Mouse (Mus musculus): ENCODE results near the gene H2afy. TPM values are rescaled to one million over a fixed set of nuclear protein-coding genes. Genes with fewer than 3 reads are reported as not detected.

H2afy gene
- total and polyA plus RNA-seq, 3 experiments, result 148 to 162 (median 153) TPM

DNA sequence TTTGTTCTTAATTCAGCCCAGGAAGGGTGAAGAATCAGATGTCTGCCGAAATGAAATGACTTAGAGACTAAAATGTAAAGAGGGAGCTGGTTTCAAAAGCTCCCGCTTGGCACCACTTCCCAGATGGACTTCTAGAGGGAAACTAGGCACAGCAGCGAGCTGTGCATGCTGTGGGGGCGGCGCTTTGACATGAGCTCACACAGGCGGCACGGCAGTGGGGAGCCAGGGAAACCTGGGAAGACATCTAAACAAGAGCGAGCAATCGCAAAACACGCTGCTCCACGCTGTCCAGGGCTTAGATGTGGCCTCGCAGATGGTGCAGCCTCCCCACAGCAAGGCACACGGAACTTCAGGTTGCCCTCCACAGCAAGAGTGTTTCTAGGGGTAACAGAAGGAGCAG, 23.2 kb downstream of the H2afy start:
- peaks cover 8% of the 10 kb centered on the region; the same call in 1 of the 2 replicates for H3K79me2 ChIP-seq (replicated peaks; ENCODE audit: control insufficient read depth, extremely low read depth, insufficient read depth, poor library complexity, severe bottlenecking)
- no peaks in the 10 kb centered on the region for H3K9me3 ChIP-seq (replicated peaks; ENCODE audit: low read length)
- H3K27ac ChIP-seq (ENCODE audit: insufficient read depth, low read depth), result no peak overlapping the region
- H3K4me2 ChIP-seq (ENCODE audit: insufficient read depth, low read depth, poor library complexity, severe bottlenecking), result no peak overlapping the region
- DNase-seq (ENCODE audit: extremely low read depth), result no peak
- H3K36me3 ChIP-seq (replicated peaks in 1 of 2; ENCODE audit: control insufficient read depth in 1 of 2, insufficient read depth in 1 of 2, low read length in 1 of 2), result peaks cover 33 to 91% of the 10 kb centered on the region in 2 experiments
- H3K4me3 ChIP-seq (replicated peaks in 1 of 3; ENCODE audit: low read depth in 2 of 3, low read length in 2 of 3, poor library complexity in 1 of 3), result no peak overlapping the region
- TF ChIP-seq ZC3H11A (IDR thresholded peaks at IDR 0.05; ENCODE audit: low read depth, low read length) (no peak), POLR2AphosphoS2 (IDR thresholded peaks at IDR 0.05; ENCODE audit: low read depth, low read length) (no peak), CHD2 (IDR thresholded peaks at IDR 0.05; ENCODE audit: low read length) (no peak), JUND (conservative IDR thresholded peaks at IDR 0.05; ENCODE audit: low read depth, low read length) (no peak), KAT2A (IDR thresholded peaks at IDR 0.05; ENCODE audit: insufficient replicate concordance, low read length) (no peak), MXI1 (IDR thresholded peaks at IDR 0.05; ENCODE audit: low read depth, low read length) (no peak), EP300 (IDR thresholded peaks at IDR 0.05; ENCODE audit: low read length) (no peak), GABPA (IDR thresholded peaks at IDR 0.05; ENCODE audit: insufficient replicate concordance, low read depth, low read length) (no peak), NRF1 (IDR thresholded peaks at IDR 0.05; ENCODE audit: low read depth, low read length) (no peak), TBP (conservative IDR thresholded peaks at IDR 0.05; ENCODE audit: low read depth, low read length) (no peak), BHLHE40 (IDR thresholded peaks at IDR 0.05; ENCODE audit: low read depth, low read length) (no peak), E2F4 (IDR thresholded peaks at IDR 0.05; ENCODE audit: insufficient replicate concordance, low read depth, low read length) (no peak)
- H3K4me1 ChIP-seq (ENCODE audit: control insufficient read depth in 1 of 2, insufficient read depth in 2 of 2), result peaks cover 4 to 20% of the 10 kb centered on the region in 2 experiments
- no peak overlapping the region for H3K9ac ChIP-seq (ENCODE audit: insufficient read depth, low read depth)
- dilution Hi-C loops (cut with MboI; ENCODE audit: extremely low pct_ligation_motif_present, extremely low pct_unique_long_range_greater_than_20kb, low sequenced_read_pairs), result no loop called here
- in situ Hi-C loops (cut with MboI; ENCODE audit: low pct_ligation_motif_present, low pct_unique_long_range_greater_than_20kb, low sequenced_read_pairs), result no loop called here
- no peaks in the 10 kb centered on the region for H3K27me3 ChIP-seq (replicated peaks)

- dilution Hi-C loops (cut with MboI; ENCODE audit: extremely low pct_ligation_motif_present, extremely low pct_unique_long_range_greater_than_20kb, low sequenced_read_pairs), result no loop called here
- Histone ChIP-seq H3K4me3 (replicated peaks in 1 of 3; ENCODE audit: low read depth in 2 of 3, low read length in 2 of 3, poor library complexity in 1 of 3) (no peak overlapping the region), H3K9ac (ENCODE audit: insufficient read depth, low read depth) (no peak overlapping the region), H3K36me3 (replicated peaks in 1 of 2; ENCODE audit: control insufficient read depth in 1 of 2, insufficient read depth in 1 of 2, low read length in 1 of 2) (peaks cover 33 to 91% of the 10 kb centered on the region in 2 experiments), H3K27ac (ENCODE audit: insufficient read depth, low read depth) (no peak overlapping the region), H3K27me3 (replicated peaks) (no peaks in the 10 kb centered on the region), H3K4me2 (ENCODE audit: insufficient read depth, low read depth, poor library complexity, severe bottlenecking) (no peak overlapping the region), H3K79me2 (replicated peaks; ENCODE audit: control insufficient read depth, extremely low read depth, insufficient read depth, poor library complexity, severe bottlenecking) (peaks cover 8% of the 10 kb centered on the region; the same call in 1 of the 2 replicates), H3K9me3 (replicated peaks; ENCODE audit: low read length) (no peaks in the 10 kb centered on the region), H3K4me1 (ENCODE audit: control insufficient read depth in 1 of 2, insufficient read depth in 2 of 2) (peaks cover 4 to 15% of the 10 kb centered on the region in 2 experiments)
- no peak for DNase-seq (ENCODE audit: extremely low read depth)
- TF ChIP-seq HCFC1 (IDR thresholded peaks at IDR 0.05; ENCODE audit: low read depth, low read length) (no peak), IRF4 (IDR thresholded peaks at IDR 0.05; ENCODE audit: low read depth, low read length) (no peak), ZNF384 (IDR thresholded peaks at IDR 0.05; ENCODE audit: low read depth, low read length) (no peak), MYC (IDR thresholded peaks at IDR 0.05; ENCODE audit: low read depth, low read length) (no peak), ZKSCAN1 (IDR thresholded peaks at IDR 0.05; ENCODE audit: borderline replicate concordance, low read depth, low read length) (no peak), TBP (conservative IDR thresholded peaks at IDR 0.05; ENCODE audit: low read depth, low read length) (no peak), CHD2 (IDR thresholded peaks at IDR 0.05; ENCODE audit: low read length) (no peak), ZMIZ1 (IDR thresholded peaks at IDR 0.05; ENCODE audit: low read depth, low read length) (no peak), POLR2AphosphoS2 (IDR thresholded peaks at IDR 0.05; ENCODE audit: low read depth, low read length) (no peak), TCF12 (IDR thresholded peaks at IDR 0.05; ENCODE audit: low read depth, low read length) (no peak), ETS1 (conservative IDR thresholded peaks at IDR 0.05; ENCODE audit: low read depth, low read length) (no peak), EP300 (IDR thresholded peaks at IDR 0.05; ENCODE audit: low read length) (no peak), PAX5 (IDR thresholded peaks at IDR 0.05; ENCODE audit: low read length) (no peak), E2F4 (IDR thresholded peaks at IDR 0.05; ENCODE audit: insufficient replicate concordance, low read depth, low read length) (no peak), MAFK (IDR thresholded peaks at IDR 0.05; ENCODE audit: insufficient replicate concordance, low read length) (no peak), MAX (IDR thresholded peaks at IDR 0.05; ENCODE audit: low read length) (no peak), USF1 (IDR thresholded peaks at IDR 0.05; ENCODE audit: low read depth, low read length) (no peak), POLR2A (IDR thresholded peaks at IDR 0.05; ENCODE audit: low read depth, low read length) (no peak)
- in situ Hi-C loops (cut with MboI; ENCODE audit: low pct_ligation_motif_present, low pct_unique_long_range_greater_than_20kb, low sequenced_read_pairs), result no loop called here
These were observed 23.7 kb downstream of the H2afy start for GRCm38 (mm10) chr13:56112496-56112895.

All from CH12.LX (cell line).